Mouse (Mus musculus) erythroblast, embryonic 14.5 days (primary cell): ENCODE data around the gene Ndel1.

Experiments
- GATA1 ChIP-seq: IDR thresholded peaks from 2 replicates; pipeline ENCODE4 v1.6.1; 2012; ENCODE audit warnings: low read length, inconsistent platforms, mixed read lengths
- TAL1 ChIP-seq: IDR thresholded peaks from 3 replicates; pipeline ENCODE4 v1.6.1; 2012; ENCODE audit warnings: low read length, inconsistent platforms, mixed read lengths

DNA sequence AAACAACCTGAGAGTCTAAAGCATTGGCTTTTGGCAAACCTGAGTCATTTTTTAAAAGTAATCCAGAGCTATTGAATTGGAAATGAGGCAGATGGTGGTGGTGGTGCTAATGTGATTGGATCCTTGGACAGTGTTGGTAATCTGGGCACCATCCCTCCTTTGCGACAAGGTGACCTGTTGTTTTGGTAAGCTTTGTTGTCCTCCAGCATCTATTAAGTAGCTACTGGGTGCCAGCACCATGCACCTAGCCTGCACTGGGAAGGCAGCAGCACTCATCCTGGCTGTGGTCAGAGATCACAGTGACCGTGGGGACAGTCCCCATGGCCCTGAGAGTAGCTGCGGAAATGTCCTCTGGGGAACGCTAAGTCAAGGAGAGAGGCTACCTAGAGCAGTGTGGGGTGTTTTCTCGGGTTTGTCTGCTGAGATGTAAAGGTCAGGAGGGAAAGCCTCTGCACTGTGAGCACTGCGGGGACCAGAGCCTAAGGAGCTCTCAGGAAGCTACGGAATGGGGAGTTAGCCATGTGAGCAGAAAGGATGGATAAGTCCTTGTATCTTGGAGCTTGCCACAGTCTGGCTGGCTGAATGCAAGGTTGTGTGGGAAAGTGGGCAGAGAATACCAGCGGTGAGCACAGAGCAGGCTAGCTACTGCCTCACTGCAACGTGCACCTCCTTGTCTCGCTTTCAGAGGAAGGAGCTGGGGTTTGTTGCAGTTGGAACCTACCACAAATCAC, 91.8 kb downstream of the Ndel1 start:
- TF ChIP-seq TAL1 = no peak
- no peak for TF ChIP-seq GATA1
